Mouse (Mus musculus) heart, embryonic 12.5 days (tissue): ENCODE measurements around the gene Hhat. TPM values are rescaled to one million over a fixed set of nuclear protein-coding genes. Genes with fewer than 3 reads are reported as not detected.

ENCODE experiments used
- ATAC-seq: fragments of 200-750 bp; cut with Nextera tagmentation; 2 replicates; pipeline ENCODE4 v1.8.0; 2017; ENCODE audit warnings: moderate TSS enrichment, moderate library complexity; ENCODE audit not compliant: insufficient number of reproducible peaks, low FRiP score
- H3K27ac ChIP-seq: fragments of 300-500 bp; sonication (generic); 2 replicates; pipeline ENCODE4 v1.5.1; 2016; ENCODE audit warnings: mild to moderate bottlenecking, moderate library complexity; ENCODE audit not compliant: poor library complexity, severe bottlenecking
- H3K27me3 ChIP-seq: fragments of 300-500 bp; sonication (generic); replicated peaks from 2 replicates; pipeline ENCODE4 v1.6.1; 2016; ENCODE audit warnings: mild to moderate bottlenecking, moderate library complexity
- H3K36me3 ChIP-seq: fragments of 300-500 bp; sonication (generic); 2 replicates; pipeline ENCODE4 v1.6.1; 2016; ENCODE audit warnings: mild to moderate bottlenecking, moderate library complexity
- H3K4me1 ChIP-seq: fragments of 300-500 bp; sonication (generic); replicated peaks from 2 replicates; pipeline ENCODE4 v1.6.1; 2016; ENCODE audit warnings: mild to moderate bottlenecking
- H3K4me2 ChIP-seq: fragments of 300-500 bp; sonication (generic); 2 replicates; pipeline ENCODE4 v1.6.1; 2016; ENCODE audit warnings: mild to moderate bottlenecking, moderate library complexity
- H3K4me3 ChIP-seq: fragments of 300-500 bp; sonication (generic); 2 replicates; pipeline ENCODE4 v1.5.1; 2016; ENCODE audit warnings: mild to moderate bottlenecking
- H3K9ac ChIP-seq: fragments of 300-500 bp; sonication (generic); 2 replicates; pipeline ENCODE4 v1.6.1; 2016; ENCODE audit warnings: mild to moderate bottlenecking, moderate library complexity
- H3K9me3 ChIP-seq: fragments of 300-500 bp; sonication (generic); replicated peaks from 2 replicates; pipeline ENCODE4 v1.6.1; 2016; ENCODE audit warnings: mild to moderate bottlenecking, moderate library complexity
- WGBS: fragments of 180-500 bp; shearing (Covaris S2); methylation state at CpG from one replicate; pipeline ENCODE4 v1.1.7; 2016; 5-methylcytosine and 5-hydroxymethylcytosine counted together
- polyA plus RNA-seq: library from polyadenylated mRNA; unstranded; fragments of >200 nt; fragmentation: Nextera tagmentation; extraction: Ambion mirVana; gene quantifications from 2 replicates; pipeline ENCODE4 v1.2.1, GENCODE M21; 2016

Gene Hhat
- polyA plus RNA-seq, 1 experiment from 2014 or later: 6.7 TPM

- WGBS: 80% methylated on average over 3 of the region's 3 CpGs
- Histone ChIP-seq H3K4me1 (peaks cover 11% of the 10 kb centered on the region), H3K36me3 (no peaks in the 10 kb centered on the region), H3K27ac (no peak overlapping the region), H3K9me3 (no peaks in the 10 kb centered on the region), H3K4me2 (no peak overlapping the region), H3K27me3 (no peaks in the 10 kb centered on the region), H3K4me3 (no peak overlapping the region), H3K9ac (no peak overlapping the region)
- ATAC-seq: no peak
These were observed 169.8 kb downstream of the Hhat start for GRCm38 (mm10) chr1:192601206-192601605.

- no peak overlapping the region for H3K4me2 ChIP-seq
- no peak overlapping the region for H3K9ac ChIP-seq
- peaks cover 11% of the 10 kb centered on the region for H3K4me1 ChIP-seq
- no peaks in the 10 kb centered on the region for H3K9me3 ChIP-seq
- H3K27me3 ChIP-seq: no peaks in the 10 kb centered on the region
- no peak for ATAC-seq
- 79% methylated on average over 7 of the region's 7 CpGs for WGBS
- no peak overlapping the region for H3K4me3 ChIP-seq
- H3K36me3 ChIP-seq: no peaks in the 10 kb centered on the region
- H3K27ac ChIP-seq: no peak overlapping the region
These were observed 171.3 kb downstream of the Hhat start for GRCm38 (mm10) chr1:192599746-192600145.

GRCm38 (mm10) chr1:192598380-192598779 is 172.6 kb downstream of the Hhat start:
- Histone ChIP-seq H3K9ac (no peak overlapping the region), H3K27me3 (no peaks in the 10 kb centered on the region), H3K9me3 (no peaks in the 10 kb centered on the region), H3K4me3 (no peak overlapping the region), H3K4me2 (no peak overlapping the region), H3K4me1 (0 out of 2 replicates have a peak, but pooled peaks cover under 1% of the 10 kb centered on the region), H3K36me3 (no peaks in the 10 kb centered on the region), H3K27ac (no peak overlapping the region)
- no peak for ATAC-seq
- 44% methylated on average over 2 of the region's 2 CpGs for WGBS

- 77% methylated on average over 4 of the region's 4 CpGs for WGBS
- Histone ChIP-seq H3K9me3 (0 out of 2 replicates have a peak, but pooled peaks cover 3% of the 10 kb centered on the region), H3K4me2 (no peak overlapping the region), H3K27ac (no peak overlapping the region), H3K4me3 (no peak overlapping the region), H3K9ac (no peak overlapping the region), H3K27me3 (no peaks in the 10 kb centered on the region), H3K36me3 (no peaks in the 10 kb centered on the region), H3K4me1 (no peaks in the 10 kb centered on the region)
- no peak for ATAC-seq
These were observed 175.6 kb downstream of the Hhat start for GRCm38 (mm10) chr1:192595426-192595825.

- no peaks in the 10 kb centered on the region for H3K4me1 ChIP-seq
- no peak overlapping the region for H3K4me3 ChIP-seq
- no peak overlapping the region for H3K4me2 ChIP-seq
- ATAC-seq: no peak
- H3K9me3 ChIP-seq: 0 out of 2 replicates have a peak, but pooled peaks cover 3% of the 10 kb centered on the region
- H3K36me3 ChIP-seq: no peaks in the 10 kb centered on the region
- no peaks in the 10 kb centered on the region for H3K27me3 ChIP-seq
- no peak overlapping the region for H3K27ac ChIP-seq
- no peak overlapping the region for H3K9ac ChIP-seq
- WGBS: 73% methylated on average over 3 of the region's 3 CpGs
These were observed 177.5 kb downstream of the Hhat start for GRCm38 (mm10) chr1:192593492-192593891.

- no peaks in the 10 kb centered on the region for H3K4me1 ChIP-seq
- no peaks in the 10 kb centered on the region for H3K27me3 ChIP-seq
- 0 out of 2 replicates have a peak, but pooled peaks cover 3% of the 10 kb centered on the region for H3K9me3 ChIP-seq
- no peaks in the 10 kb centered on the region for H3K36me3 ChIP-seq
- no peak overlapping the region for H3K27ac ChIP-seq
- no peak overlapping the region for H3K4me3 ChIP-seq
- 71% methylated on average over 9 of the region's 9 CpGs for WGBS
- H3K4me2 ChIP-seq: no peak overlapping the region
- no peak for ATAC-seq
- no peak overlapping the region for H3K9ac ChIP-seq
These were observed 183.6 kb downstream of the Hhat start for GRCm38 (mm10) chr1:192587451-192587850.

- H3K27me3 ChIP-seq: no peaks in the 10 kb centered on the region
- H3K4me2 ChIP-seq: no peak overlapping the region
- H3K27ac ChIP-seq: no peak overlapping the region
- H3K4me1 ChIP-seq: no peaks in the 10 kb centered on the region
- H3K36me3 ChIP-seq: no peaks in the 10 kb centered on the region
- no peak overlapping the region for H3K9ac ChIP-seq
- H3K9me3 ChIP-seq: no peaks in the 10 kb centered on the region
- no peak for ATAC-seq
- H3K4me3 ChIP-seq: no peak overlapping the region
These were observed 185.7 kb downstream of the Hhat start for GRCm38 (mm10) chr1:192585289-192585688.

GRCm38 (mm10) chr1:192582921-192583320 is 188.1 kb downstream of the Hhat start:
- 71% methylated on average over 2 of the region's 2 CpGs for WGBS
- ATAC-seq: no peak
- H3K27ac ChIP-seq: no peak overlapping the region
- H3K27me3 ChIP-seq: no peaks in the 10 kb centered on the region
- no peak overlapping the region for H3K4me2 ChIP-seq
- H3K36me3 ChIP-seq: no peaks in the 10 kb centered on the region
- H3K9me3 ChIP-seq: no peaks in the 10 kb centered on the region
- H3K4me1 ChIP-seq: no peaks in the 10 kb centered on the region
- no peak overlapping the region for H3K4me3 ChIP-seq
- no peak overlapping the region for H3K9ac ChIP-seq

- H3K4me1 ChIP-seq: no peaks in the 10 kb centered on the region
- no peak overlapping the region for H3K27ac ChIP-seq
- H3K9ac ChIP-seq: no peak overlapping the region
- H3K4me3 ChIP-seq: no peak overlapping the region
- H3K27me3 ChIP-seq: no peaks in the 10 kb centered on the region
- no peak for ATAC-seq
- no peaks in the 10 kb centered on the region for H3K36me3 ChIP-seq
- no peak overlapping the region for H3K4me2 ChIP-seq
- no peaks in the 10 kb centered on the region for H3K9me3 ChIP-seq
These were observed 206.3 kb downstream of the Hhat start for GRCm38 (mm10) chr1:192564691-192565090.

GRCm38 (mm10) chr1:192559341-192559740 is 211.7 kb downstream of the Hhat start:
- Histone ChIP-seq H3K9me3 (no peaks in the 10 kb centered on the region), H3K36me3 (no peaks in the 10 kb centered on the region), H3K27me3 (no peaks in the 10 kb centered on the region), H3K4me3 (no peak overlapping the region), H3K27ac (no peak overlapping the region), H3K4me1 (no peaks in the 10 kb centered on the region), H3K4me2 (no peak overlapping the region), H3K9ac (no peak overlapping the region)
- 83% methylated on average over 1 of the region's 1 CpGs for WGBS
- no peak for ATAC-seq

GRCm38 (mm10) chr1:192557978-192558594 is 212.9 kb downstream of the Hhat start:
- Histone ChIP-seq H3K9me3 (no peaks in the 10 kb centered on the region), H3K36me3 (no peaks in the 10 kb centered on the region), H3K27me3 (no peaks in the 10 kb centered on the region), H3K9ac (no peak overlapping the region), H3K4me1 (no peaks in the 10 kb centered on the region), H3K27ac (no peak overlapping the region), H3K4me2 (no peak overlapping the region), H3K4me3 (no peak overlapping the region)
- WGBS: 65% methylated on average over 5 of the region's 5 CpGs
- ATAC-seq: no peak

GRCm38 (mm10) chr1:192555516-192555915 is 215.5 kb downstream of the Hhat start:
- no peak overlapping the region for H3K9ac ChIP-seq
- H3K27me3 ChIP-seq: no peaks in the 10 kb centered on the region
- ATAC-seq: no peak
- H3K27ac ChIP-seq: no peak overlapping the region
- no peak overlapping the region for H3K4me3 ChIP-seq
- no peaks in the 10 kb centered on the region for H3K4me1 ChIP-seq
- H3K36me3 ChIP-seq: peaks cover 6% of the 10 kb centered on the region; the same call in 1 of the 2 replicates
- H3K4me2 ChIP-seq: no peak overlapping the region
- 68% methylated on average over 4 of the region's 4 CpGs for WGBS
- no peaks in the 10 kb centered on the region for H3K9me3 ChIP-seq
